Mouse (Mus musculus) WW6 (cell line): Measurements from ENCODE around the gene Cntnap5a.
"Not testable (repeated sequence)": the region's sequence is repeated elsewhere in the genome, so short reads cannot be mapped to it uniquely, and the experiment has no call there.

ENCODE experiments used
- DNase-seq: peaks from one replicate; pipeline ENCODE4 v3.0.0-alpha.2; 2013; ENCODE audit warnings: low read depth, low spot score

Gene Cntnap5a

GRCm38 (mm10) chr1:116044083-116044482 is 359.5 kb downstream of the Cntnap5a start:
- no peak for DNase-seq

DNA sequence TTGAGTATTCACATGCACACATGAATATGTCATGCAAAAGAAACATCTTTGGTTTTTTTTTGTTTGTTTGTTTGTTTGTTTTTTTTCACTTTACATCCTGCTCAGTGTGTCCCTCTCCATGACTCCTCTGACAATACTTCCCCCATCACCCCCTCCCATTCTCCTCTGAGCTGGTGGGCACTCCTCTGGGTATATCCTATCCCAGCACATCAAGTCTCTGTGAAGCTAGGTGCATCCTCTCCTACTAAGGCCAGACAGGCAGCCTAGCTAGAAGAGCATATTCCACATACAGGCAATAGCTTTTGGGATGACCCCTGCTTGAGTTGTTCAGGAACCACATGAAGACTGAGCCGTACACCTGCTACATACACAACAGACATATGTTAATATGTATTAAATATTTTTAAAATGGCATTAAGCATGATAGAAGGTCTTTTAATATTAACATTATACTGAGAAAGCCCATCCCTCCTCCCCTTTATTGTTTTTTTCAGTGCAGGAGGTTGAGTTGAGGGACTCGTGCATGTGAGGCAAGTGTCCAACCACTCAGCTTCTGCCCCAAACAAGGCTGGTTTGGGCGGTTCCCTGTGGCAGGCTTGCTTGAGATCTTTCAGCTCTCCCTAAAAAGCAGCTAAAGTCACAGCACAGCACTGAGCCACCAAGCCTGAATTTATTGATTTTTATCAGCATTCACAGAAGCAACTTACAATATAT is 422.6 kb downstream of the Cntnap5a start:
- no peak for DNase-seq

DNA sequence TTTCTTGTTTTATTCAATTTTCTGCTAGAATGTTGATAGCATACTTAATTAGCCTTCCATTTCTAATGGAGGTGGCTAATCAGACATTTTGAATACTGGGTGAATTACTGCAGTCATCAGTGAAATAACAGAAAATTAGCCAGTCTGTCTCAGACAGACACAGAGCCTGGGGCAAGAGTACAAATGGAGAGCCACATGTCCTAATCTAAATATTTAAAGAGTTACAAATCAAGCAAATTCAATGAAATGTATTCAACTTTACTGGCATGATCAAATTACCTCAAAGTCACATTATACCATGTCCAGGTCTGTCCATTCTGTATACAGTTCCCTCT is 423.1 kb downstream of the Cntnap5a start:
- no peak for DNase-seq

DNA sequence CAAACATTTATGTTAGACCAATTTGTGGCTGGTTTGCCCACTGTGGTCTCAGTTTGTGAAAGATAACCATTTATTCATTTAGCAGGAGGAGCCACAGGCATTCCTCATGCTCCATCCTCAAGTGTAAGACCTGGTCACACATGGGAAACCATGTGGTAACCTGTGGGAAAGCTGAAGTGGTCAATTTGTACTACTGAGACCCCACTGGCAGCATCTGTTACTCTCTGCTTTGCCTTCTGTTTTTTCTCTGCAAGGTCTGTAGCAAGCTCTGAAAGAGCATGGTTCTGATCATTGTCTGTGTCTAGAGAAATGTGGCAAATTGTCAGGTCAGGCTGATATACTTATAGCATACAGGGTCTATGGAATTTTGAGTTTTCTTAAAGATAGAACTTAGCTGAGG is 423.8 kb downstream of the Cntnap5a start:
- DNase-seq, result no peak

GRCm38 (mm10) chr1:116125767-116126166 is 441.2 kb downstream of the Cntnap5a start:
- DNase-seq, result no peak

DNA sequence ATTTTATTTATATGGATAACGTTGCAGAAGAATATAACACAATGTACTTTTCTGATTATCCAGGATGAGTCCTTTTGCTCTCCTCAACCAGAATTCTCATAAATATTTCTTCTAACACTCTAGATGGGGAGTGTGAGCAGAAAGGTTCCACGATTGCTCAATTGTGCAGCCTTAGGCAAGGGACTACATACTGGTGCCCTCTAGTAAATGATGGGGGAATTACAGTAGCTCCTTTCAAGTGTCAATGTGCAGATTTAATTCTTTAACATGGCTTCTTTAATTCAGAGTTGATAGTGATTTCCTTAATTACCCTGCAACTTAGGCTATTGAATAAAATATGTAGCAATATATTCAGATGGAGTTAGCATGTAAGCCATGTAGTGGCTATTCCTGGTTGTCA is 442.5 kb downstream of the Cntnap5a start:
- no peak for DNase-seq

GRCm38 (mm10) chr1:116128450-116129246 is 444.1 kb downstream of the Cntnap5a start:
- DNase-seq, result no peak

DNA sequence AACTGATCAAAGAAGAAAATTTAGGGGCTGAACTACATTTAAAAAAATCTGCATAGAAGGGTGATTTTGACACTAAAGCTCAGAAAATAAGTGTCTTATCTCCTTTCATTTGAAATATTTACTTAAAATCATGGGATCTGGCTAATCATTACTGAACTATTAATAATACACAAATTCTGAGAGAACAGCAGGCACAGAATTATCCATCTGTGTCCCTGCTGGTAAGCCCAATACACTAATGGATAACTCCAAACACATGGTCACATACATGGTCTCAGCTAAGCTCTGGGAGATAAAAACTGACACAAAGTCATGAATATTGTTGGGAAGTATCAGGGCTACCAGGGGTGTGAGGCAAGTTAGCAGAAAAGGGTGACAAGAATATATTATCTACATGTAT is 447.9 kb downstream of the Cntnap5a start:
- DNase-seq, result no peak

- no peak for DNase-seq
Observed at GRCm38 (mm10) chr1:116149764-116150369, 465.3 kb downstream of the Cntnap5a start.

DNA sequence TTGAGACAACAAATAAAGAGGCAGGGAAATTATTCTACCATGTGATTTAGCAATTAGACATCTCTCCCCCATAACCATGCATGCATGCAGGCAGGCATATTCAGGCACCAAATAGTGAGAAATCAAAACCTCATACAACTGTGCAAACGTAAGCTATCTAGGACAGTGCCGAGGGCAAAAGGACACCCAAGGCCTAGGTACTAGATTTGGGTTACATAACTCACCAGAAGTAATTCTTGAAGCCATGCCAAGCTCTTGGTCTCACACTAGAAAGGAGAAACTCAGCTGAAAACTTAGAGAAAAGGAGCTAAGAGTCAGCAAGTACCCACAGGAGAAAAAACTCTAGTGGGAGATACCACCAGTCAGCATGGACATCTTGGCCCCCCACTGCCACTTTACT is 499.9 kb downstream of the Cntnap5a start:
- no peak for DNase-seq

DNA sequence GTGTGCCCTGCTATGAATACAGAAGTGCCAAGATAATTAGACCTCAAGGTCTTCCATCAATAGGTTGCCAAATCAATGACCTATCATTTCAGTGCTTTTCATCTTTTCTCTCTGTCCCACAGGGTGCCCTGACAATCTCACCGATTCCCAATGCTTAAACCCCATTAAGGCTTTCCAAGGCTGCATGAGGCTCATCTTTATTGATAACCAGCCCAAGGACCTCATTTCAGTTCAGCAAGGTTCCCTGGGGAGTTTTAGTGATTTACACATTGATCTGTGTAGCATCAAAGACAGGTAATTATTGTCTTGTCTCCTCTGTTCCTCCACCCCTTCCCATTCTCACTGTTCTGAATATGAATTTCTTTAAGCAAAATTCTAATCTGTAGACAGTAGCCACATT is 503.6 kb downstream of the Cntnap5a start:
- not testable (repeated sequence) for DNase-seq

DNA sequence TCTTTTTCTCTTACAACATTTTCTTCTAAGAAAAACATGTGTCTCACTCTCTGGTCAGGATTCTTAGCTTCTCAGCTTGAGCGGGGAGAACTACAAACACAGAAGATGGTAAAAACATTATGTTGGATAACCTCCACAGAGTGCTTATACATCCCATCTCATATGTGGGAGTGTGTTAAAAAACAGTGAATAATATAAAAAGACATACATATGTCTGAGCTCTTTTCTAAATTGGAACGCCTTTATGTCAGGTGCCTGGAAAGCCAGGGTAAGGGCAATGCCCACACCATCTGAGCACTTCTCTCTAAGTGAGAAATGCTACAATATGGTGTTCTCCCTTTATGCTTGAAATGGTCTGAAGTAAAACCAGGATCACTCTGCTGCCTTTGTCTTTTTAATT is 507.7 kb downstream of the Cntnap5a start:
- no peak for DNase-seq

DNA sequence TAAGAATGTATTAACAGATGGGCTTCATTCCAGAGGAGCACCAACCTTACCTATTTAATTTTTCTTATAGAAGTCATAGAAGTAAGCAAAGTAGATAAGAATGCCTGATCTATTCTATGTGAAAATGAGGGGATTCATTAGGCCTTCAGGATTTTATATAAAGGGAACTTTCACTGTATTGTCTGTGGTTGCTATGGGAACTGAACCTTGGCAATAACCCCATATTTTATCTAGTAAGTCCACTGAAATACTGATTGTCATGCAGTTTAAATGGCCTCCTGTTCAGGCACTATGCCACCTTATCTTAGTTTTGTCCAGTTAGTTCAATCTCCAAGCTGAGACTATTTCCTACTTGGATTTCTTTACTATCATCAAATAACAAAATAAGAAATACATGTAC is 532.3 kb downstream of the Cntnap5a start:
- no peak for DNase-seq

- DNase-seq, result no peak
Observed at GRCm38 (mm10) chr1:116240538-116240937, 556.0 kb downstream of the Cntnap5a start.

DNA sequence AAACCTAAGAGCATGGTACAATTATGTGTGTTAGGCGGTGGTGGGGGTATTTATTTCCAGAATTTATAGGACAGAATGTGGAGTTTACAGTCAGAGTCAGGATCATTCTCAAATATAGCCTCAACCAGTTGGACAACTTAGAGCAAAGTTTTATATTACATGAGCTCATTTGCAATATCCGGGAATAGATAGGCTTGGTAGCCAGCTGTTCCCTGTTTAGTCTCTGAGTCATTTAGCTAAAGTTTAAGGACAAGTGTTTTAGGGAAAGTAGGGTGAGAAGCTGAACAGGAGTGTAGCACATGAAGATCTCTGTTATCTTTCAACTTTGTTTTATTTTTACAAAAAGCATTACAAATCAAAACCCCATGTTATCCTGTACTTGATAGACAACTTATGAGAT is 559.3 kb downstream of the Cntnap5a start:
- no peak for DNase-seq

DNA sequence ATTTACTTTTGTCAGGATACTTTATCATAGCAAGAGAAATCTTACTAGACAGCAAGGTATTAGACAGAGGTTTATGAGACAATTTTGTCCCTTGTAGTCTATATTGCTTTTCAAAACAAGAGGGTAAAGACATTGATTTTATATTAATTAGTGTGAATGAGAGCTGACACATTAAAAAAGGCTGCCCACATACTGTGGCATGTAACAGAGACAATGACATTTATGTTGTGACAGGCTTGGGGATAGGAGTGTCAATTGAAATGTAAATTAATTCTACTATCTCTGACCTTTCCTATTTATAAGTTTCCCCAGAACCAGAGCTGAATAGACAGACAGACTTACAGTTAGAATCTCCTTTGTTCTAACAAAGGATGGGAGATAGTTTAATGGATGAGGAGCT is 596.6 kb downstream of the Cntnap5a start:
- DNase-seq, result no peak

- DNase-seq, result no peak
Observed at GRCm38 (mm10) chr1:116283968-116284367, 599.4 kb downstream of the Cntnap5a start.

DNA sequence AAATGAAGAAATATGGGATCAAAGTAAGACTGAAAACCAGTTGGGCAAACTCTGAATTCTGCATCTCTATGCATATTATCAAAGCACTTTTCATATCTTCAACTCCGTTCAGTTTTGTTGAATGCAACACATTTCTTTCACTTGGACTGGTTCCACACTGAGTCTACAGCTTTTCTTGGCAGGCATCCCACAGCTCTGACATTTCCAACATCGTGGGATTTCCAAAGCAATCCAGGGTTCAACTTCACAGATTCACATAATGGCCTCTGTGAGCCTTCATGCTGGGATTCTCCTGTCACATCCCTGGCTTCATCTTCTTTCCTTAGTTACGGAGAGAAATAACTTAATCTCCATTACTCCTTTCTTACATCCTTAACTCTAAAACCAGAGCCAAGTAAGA is 622.0 kb downstream of the Cntnap5a start:
- no peak for DNase-seq

- DNase-seq, result no peak
Observed at GRCm38 (mm10) chr1:116311512-116311911, 627.0 kb downstream of the Cntnap5a start.

DNA sequence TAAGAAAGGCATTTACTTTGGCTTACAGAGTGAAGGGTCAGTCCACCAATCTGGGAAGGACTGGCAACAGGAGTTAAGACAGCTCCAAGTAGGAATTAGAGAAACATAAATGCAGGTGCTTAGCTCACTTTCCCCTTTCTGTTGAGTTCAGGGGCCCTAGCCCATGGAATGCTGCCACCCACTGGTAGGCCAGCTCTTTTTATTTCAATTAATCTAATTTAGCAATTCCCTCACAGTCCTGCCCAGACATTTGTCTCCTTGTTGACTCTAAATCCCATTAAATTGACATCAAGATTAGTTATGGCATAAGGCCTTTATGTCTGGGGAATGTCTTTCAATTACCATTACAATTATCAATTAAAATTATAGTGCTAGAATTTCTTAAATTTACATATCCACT is 628.7 kb downstream of the Cntnap5a start:
- DNase-seq, result no peak

DNA sequence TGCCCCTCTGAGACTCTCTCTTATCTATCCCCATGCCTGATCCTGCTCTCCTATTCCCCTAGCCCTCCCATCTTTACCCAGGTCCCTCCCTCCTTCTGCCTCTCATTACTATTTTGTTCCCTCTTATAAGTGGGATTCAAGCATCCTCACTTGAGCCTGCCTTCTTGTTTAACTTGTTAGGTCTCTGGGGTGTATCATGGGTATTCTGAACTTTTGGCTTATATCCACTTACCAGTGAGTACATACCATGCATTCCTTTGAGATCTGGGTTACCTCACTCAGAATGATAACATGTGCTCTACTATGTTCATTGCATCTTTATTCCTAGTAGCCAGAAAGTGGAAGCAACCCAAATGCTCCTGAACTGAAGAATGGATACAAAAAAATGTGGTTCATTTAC is 639.9 kb downstream of the Cntnap5a start:
- no peak for DNase-seq

DNA sequence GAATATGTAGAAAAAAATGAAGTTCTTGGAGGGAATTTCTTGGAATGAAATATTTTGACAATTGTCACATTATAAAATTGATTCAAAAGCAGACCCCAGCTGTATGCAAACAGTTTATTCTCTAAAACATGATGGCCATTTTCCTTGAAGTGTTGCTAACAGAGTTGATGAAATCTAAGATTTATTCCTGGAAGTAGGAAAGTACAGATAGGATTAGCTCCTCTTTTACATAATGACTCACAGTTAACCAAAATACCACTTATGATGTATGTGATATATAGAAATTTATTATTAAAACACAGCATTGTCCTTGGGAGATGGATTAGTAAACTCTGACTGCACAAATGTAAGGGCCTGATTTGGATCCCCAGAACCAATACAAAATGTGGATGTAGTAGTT is 669.1 kb downstream of the Cntnap5a start:
- no peak for DNase-seq

DNA sequence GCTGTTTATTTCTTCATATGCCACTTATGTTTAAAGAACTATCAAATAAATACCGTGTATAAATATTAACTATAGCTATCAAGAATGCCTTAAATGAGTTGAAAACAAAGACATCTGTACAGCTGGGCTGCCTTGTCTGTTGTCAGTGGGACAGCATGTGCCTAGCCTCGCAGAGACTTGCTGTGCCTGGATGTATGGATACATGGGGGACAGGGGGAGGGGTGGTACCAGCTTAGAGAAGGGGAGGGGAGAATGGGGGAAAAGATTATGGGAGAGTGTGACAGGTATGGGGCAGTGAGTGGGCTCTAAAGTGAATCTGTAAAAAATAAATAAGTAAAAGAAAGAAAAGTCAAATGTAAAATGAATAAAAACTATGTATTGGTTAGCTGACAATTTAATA is 681.0 kb downstream of the Cntnap5a start:
- no peak for DNase-seq
